Mouse (Mus musculus): ENCODE data around the gene Aldh1a2.

Gene Aldh1a2

DNA sequence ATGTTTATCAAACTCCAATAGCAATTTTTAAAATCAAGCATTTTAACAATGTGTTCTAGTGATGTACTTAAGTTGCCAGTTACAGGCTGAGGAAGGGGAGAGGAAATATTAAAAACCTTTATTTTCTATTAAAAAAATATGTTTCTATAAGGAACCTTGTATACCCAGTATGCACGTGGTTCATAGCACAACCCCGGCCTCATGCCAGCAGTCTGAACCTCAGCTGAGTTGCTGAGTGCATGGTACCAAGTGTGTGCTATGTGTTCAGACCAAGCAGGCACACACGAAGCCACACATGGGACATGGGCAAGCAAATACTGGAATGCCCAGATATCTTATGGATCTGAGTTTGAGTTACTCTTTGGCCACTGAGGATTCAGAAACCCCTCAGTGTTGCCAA is 74.2 kb downstream of the Aldh1a2 start:
- DNase-seq (ENCODE audit: low spot score): no peak

DNA sequence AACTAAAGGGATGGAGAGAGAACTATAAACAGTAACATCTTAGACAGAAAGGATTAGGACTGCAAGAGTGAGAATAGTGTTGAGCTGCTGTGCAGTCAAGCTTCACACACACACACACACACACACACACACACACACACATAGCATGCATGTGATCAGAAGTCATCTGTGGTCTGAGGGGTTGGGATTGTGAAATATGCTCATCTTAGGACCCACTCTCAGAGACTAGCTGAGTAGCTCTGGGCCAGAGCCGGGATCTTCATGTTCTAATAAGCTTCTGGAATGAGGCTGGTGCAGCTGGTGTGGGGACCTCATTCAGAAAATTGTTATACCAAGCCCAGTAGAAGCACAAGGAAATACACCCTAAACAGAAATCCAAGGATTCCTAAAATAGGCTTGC is 75.1 kb downstream of the Aldh1a2 start:
- DNase-seq (ENCODE audit: low spot score): no peak

DNA sequence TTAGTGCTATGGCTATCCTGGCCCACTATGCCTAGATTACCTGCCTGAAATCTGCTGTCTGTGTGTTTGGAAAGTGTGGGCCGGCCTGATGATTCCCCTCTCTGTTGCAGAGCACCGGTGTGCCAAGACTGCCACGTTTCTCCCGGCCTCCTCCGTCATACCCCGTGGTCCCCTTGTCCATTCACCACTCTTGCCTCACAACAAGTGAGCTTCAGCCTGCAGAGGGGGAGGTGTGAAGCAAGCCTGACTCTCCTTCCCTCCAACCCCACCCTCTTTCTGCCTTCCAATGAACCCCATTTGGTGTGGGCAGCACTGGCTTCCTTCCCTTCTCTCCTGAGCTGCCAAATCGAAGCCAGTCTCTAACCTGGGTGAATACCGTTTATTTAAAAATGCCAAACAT is 79.9 kb downstream of the Aldh1a2 start:
- no peak for DNase-seq (ENCODE audit: low spot score)

DNA sequence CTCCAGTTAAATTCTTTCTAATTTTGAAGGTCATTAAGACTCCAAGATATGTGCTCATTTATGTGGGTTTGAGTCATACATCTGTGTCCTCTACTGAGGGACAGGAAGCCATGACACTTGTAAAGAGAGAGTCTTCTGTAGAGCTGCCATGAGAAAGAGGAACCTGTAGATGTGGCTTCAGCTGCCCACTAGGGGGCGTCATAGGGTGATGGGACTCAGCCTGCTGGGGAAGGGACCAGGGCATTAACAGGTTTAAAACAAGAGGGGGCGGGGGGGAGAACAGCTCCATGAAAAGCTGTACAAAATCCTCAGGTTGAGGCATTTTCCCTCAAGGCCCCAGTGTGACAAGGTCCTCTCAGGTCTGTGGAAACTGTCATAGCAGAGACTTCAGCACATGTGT is 88.0 kb downstream of the Aldh1a2 start:
- DNase-seq (ENCODE audit: low spot score): no peak

DNA sequence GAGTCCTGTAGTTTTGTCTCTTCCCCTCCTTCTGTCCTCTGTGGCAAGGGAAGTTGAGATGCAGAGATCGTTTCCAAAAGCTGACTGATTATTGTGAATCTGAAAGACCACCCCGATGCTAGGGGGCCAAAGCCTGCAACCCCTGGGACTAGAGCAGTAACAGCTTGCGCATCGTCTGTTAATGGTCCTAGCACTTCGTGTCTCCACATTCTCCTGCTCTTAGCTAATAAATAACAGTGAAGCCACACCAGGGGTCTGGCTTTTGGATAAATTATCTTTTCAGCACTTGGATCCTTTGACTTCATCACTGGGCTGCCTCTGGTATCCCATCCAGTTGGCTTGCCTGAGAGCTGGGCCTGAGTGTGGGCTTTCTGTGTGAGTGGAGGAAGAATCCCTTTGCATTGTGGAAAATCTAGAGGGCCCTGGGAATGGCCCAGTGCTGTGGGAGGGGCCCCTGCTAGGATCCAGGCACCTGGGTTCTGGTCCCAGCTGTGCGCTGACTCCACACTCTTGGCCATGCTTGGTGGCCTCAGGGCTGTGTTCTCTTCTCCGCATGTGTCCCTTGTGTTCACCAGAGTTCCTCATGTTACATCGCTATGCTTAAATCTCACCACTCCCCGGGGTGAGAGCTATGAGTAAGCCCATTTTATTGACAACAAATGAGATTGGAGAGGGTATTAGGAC is 91.7 kb downstream of the Aldh1a2 start:
- DNase-seq (ENCODE audit: low spot score): no peak

DNA sequence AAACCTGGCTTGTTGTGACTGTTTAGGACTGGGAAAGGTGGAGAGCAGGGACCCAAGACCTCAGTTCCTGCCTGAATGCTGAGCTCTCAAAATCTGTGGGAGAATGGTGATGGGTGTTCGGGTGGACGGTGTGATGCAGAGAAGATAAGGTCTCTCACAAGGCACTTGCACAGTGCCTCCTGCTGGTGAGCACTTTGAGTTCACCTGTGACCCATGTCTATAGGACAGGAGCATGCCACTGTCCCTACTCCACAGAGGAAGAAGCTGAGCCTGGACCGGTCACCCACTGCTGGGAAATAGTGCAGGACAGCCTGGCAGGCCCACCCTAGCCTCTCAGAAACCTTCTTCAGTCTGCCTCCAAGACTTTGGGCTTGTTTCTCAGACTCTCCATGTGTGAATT is 100.4 kb downstream of the Aldh1a2 start:
- DNase-seq (ENCODE audit: low spot score): no peak

DNA sequence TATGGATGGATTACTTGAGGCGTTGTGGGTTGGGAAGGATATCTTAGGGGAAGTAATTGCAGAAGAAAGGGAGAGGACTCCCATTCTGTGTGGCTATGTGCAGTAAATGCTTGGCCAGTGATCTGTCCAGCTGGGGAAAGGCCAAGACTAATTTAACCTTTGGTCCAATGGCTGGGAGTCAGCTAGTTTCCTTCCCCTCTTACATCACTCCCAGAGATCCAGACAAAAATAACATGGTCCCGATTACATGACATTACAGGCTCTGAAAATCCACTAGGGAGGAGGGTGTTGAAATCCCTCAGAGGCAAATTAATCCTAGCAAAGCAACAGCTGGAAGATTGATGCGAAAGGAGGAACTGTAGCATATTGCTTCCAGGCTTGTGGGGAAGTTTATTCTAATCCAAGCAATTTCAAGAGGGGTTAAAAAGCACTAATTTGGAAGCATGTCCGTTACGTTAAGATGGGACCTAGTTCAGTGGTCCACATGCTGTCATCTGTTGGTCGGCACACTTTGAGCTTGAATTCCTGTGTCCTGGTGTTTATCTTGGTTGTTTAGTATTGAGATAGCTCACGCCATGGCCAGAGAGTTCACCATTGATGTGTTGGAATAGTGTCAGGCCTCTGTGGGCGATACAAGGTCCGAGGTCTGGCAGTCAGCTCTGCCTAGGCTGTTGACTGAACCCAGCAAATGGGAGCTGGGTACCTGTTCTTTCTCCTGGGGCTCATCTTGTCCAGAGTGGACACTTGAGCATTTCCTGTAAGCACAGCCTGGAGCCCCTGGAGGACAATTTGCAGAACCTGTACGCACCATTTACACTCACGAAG is 101.7 kb downstream of the Aldh1a2 start:
- no peak for DNase-seq (ENCODE audit: low spot score)

DNA sequence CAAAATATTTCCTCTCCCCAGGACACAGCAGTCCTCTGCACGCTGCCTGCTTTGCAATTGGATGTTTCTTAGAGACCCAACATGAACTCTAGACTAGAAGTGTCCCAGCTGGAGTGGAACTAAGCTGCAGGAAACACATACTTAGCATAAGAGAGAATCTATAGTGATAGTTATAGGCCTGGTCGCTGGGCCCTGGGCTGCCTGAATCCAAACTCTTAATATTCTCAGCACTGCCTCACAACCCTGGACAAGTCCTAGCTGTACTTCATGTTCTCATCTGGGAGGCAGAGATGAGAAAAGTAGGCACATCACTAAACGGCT is 102.3 kb downstream of the Aldh1a2 start:
- DNase-seq (ENCODE audit: low spot score): no peak

DNA sequence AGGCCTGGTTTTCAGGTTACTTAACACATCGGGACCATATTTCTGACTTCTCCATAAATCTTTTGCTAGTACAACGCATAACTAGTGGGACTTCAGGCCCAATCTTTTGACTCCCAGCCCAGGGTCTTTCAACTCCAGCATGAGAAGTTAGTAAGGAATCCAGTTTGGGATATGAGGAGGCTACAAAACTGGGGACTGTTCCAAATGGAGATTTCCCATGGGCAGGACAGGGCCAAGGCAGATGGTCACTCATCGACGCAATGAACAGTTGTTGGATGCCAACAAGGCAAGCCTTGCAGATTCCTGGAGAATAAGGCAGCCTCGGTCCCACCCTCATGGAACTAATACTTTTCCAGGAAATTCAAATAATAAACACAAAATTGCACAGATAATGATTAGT is 104.2 kb downstream of the Aldh1a2 start:
- DNase-seq (ENCODE audit: low spot score): no peak

DNA sequence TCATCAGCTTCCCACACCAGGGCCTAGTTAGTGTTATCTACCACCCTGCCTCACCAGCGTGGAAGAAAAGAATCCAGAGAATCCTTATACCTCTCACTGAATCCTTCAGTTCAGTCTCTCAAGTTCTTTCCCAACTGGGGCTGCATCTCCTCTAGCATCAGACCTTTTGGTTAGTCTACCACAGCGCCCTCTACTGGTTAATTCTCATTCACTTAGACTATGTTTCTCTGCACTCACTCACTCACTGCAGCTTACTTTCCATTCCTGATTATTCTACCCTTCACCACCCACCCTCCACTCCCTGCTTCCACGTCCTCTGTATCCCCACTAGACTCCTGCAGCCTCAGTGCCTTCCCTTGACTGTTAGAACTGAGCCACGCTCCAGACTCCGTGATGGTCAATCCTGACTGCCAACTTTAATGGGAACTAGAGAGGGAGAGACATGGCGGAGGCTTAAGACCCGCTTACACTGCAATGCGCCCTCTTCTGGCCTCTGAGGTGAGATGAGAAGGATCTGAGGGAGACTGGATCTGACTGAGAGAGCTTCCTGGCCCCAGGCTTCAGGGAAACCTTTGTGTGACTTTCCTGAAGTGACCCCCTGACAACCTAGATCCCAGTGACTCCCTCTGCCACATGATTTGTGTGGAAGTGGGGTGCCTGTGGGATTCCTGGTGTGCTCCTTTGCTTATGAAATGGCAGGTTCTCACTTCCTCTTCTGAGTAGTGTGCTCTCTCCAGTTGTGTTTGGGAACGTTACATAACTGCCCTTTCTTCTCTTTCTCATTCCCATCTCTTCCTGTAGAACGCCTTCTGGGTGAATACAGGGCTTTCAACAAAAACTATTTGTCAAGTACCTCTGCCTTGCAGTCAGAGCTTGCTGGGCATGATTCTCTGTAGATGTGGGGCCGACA is 104.9 kb downstream of the Aldh1a2 start:
- DNase-seq (ENCODE audit: low spot score): no peak

DNA sequence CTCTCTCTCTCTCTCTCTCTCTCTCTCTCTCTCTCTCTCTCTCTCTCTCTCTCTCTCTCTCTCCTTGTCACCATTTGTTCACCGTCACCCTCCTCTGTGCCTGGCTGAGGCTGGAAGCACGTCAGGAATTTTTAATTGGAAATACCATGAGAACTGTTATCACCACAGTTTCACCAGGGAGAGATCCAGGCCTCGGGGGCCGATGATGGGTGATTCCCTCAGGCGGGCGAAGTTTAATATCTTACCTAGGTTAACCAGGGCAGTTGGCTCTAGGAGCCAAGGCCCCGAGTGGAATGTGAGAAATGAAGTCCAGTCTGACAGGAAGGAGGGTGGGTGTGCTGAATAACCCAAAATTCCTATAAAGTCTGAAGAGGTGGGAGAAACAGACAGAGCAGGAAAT is 105.8 kb downstream of the Aldh1a2 start:
- DNase-seq (ENCODE audit: low spot score): no peak

DNA sequence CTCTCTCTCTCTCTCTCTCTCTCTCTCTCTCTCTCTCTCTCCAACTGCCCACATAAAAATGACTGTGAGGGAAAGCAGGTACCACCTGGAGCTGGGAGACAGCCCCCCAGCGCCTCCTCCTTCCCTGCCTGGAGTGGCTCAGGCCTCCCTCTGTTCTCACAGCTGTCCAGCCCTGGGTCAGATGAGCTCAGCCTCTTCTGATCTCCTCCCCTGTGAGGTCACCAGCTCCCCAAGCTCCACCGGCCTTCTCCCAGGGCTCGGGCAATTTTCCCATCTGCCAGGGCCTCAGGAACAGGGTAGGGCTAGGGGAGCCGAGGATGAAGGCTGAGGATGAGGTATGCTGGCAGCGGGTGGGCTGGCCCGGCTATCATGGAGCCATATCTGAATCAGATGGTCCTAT is 106.3 kb downstream of the Aldh1a2 start:
- DNase-seq (ENCODE audit: low spot score): no peak

DNA sequence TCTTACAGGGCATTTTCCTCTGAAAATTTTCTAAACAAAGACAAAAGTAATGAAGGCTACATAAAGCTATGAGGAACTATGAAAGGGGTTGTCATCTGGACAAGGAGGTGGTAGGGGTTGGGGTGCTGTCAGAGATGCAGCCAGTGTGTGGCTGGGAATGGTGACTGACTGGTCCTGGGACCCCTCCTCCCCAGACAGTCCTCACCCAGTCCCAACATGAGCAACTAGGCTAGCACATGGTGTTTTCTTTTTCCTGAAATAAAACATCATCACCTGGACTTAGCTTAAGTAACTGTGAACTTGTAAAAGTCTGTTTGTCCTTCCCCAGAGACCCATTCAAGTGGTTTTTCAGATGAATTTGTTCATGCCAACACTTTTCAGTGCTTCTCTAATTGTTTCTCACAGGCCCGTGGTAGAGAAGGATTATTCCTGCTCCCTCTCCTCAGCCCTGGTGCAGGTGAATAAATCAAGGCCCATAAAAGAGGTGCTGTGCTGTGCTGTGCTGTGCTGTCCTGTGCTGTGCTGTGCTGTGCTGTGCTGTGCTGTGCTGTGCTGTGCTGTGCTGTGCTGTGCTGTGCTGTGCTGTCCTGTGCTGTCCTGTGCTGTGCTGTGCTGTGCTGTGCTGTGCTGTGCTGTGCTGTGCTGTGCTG is 107.8 kb downstream of the Aldh1a2 start:
- no peak for DNase-seq (ENCODE audit: low spot score)

DNA sequence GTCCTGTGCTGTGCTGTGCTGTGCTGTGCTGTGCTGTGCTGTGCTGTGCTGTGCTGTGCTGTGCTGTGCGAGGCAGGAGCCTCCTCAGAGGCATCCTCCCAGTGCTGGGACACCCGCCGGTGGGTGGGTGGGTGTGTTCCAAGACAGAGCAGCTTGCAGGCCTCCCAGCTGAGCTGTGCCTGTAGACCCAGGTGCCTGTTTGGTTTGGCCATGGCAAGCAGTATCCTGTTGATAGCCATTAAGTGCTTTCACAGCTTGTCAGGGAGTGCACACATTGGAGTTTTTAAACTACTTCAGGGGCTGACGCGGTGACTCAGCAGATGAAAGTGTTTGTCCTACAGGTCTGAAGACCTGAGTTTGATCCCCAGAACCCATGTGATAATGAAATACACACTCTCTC is 108.5 kb downstream of the Aldh1a2 start:
- no peak for DNase-seq (ENCODE audit: low spot score)

DNA sequence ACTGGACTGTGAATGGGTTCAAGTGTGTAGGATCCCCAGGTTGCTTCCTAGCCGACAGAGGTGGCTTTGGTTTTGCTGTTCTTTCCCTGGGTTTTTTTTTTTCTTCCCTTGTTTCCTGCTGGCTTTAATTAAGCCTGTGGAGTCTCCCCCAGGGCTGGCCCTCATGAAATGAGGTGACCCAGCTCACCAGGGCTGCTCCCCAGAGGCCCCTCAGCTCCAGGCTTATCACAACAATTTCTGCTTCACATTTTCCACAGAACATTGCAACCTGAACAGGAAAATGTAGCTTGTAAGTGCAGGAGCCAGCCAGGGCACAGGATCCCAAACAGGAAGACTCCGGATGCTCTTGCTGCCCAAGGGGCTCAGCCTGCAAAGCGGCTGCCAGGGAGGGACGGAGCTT is 110.7 kb downstream of the Aldh1a2 start:
- DNase-seq (ENCODE audit: low spot score): no peak

DNA sequence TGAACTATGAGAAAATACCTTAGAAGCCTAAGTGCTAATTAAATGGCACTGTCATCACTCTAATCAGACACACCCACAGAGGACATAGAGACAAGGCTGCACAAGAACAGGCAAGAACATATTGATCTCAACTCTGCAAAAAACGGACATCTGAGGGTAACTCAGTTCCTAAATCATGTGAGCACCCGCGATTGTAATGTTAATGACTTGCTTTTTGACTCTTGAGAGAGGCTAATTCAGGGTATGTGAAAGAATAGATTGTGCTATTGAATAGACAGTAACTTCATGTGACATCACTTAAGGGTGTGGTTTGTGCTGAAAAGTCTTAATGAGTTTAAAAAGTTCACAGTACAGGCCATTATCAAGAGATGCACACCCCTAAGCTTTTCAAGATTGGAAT is 116.1 kb downstream of the Aldh1a2 start:
- no peak for DNase-seq (ENCODE audit: low spot score)

DNA sequence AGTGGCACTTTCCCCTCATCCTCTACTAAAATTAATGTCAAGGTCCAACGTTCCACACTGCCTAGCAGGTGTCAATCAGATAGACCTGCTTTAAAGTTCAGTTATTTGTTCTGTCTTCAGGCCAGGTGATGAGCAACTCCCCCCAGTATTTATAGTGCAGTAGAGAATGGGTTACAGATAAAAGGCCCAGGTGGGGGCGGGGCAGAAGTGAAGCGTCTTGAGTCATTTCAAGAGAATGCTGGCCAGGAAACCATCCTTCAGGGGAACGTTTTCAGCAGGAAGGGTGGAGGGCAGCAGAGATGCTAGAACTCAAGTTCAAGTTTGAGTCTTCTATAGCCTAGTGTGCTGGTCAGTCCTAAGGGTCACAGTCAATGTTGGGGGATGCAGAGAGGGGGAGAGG is 121.1 kb downstream of the Aldh1a2 start:
- no peak for DNase-seq (ENCODE audit: low spot score)

DNA sequence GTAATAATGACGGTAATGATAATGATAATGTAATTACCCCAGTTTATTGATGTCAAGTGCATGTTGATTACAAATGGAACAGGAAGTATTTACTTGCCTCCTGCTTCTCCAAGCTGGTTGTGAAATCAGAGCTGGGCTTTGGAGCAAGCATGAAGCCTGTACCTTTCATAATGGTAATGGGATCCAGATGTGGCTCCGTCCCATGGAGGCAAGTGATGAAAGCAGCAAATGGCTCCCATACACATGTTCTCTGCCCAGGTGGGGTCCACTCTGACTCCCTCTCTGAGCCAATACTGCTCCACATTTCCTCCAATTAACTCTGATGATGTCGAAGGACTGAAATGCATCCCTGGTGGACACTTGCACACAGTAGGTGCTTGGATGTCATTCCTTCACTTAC is 121.8 kb downstream of the Aldh1a2 start:
- DNase-seq (ENCODE audit: low spot score): no peak

DNA sequence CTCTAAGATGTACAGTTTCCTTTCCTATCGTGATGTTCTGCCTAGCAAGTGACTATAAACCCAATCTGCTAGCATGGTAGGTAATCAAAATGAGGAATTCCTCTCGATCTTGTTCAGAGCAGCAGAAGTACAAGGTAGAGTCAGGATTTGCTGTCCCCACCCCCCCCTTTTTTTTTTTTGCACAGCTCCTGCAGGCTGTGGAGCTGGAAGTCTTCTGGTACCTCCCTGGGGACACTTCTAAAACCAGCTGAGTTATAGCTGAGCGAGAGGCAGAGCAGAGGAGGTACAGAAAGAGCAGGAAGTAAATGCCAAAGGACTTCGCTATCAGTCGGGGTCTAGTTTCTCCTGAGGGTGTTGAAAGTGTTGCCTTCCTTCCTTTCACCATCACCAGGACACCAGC is 124.5 kb downstream of the Aldh1a2 start:
- no peak for DNase-seq (ENCODE audit: low spot score)
